Mouse (Mus musculus): ENCODE measurements around the gene Arl5a. TPM values are rescaled to one million over a fixed set of nuclear protein-coding genes. Genes with fewer than 3 reads are reported as not detected.

Arl5a gene
- polyA plus RNA-seq (2017; shearing (Covaris generic)): 100 to 1,000 TPM in 1 of 2 experiments, 10 to 100 TPM in 1; 53.2 to 108 TPM

DNA sequence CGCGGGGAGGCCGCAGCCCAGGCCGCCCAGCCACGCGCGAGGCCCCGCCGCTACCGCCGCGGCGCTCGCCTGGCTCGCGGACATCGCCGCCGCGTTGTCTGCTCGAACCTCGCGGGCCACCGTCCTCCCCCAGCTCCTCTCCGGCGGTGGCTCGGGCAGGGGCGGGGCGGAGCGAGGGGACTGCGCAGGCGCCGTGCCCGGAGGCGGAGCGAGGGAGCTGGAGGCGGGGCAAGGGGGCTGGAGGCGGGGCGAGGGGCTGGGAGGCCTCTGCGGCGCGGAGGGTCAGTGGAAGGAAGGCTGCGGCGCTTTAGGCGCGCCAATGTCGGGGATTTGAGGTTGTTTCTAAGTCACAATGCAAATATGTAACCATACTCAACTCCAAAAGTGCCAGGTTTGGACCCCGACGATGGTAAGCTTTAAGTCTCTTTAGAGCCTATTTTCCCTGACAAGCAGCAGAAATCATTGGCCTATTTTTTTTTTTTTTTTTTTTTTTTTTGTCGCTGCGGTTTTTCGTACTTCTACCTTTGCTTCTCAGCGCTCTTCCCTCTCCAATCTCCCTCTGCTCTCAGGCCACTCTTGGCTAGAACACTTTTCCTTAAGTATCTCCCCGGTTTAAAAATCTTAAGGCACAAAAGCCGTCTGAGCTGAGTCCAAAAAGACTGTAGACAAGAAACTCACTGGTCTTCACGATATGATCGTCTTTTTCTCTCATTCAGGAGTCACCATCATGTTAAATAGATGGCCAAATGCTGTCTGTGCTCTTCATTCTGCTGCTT is at the start of gene Arl5a:
TSS of gene Arl5a (minus strand) at position 155 of the 776 bp plus-strand sequence.

DNA sequence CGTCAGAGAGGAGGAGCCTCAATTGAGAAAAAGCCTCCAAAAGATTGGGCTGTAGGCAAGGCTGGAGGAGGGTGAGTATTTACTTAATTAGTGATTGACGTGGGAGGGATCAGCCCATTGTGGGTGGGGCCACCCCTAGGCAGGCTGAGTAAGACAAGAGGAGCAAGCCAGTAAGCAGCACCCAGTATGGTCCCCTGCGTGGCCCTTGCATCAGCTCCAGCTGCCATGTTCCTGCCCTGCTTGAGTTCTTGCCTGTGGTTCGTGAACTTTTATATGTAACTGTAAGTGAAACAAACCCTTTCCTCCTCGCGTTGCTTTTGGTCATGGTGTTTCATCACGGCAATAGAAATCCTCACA is 46.3 kb downstream of the Arl5a start, which contains the start of gene Neb:
TSS of gene Neb (minus strand) at position 27 of the 357 bp plus-strand sequence.

Other genes starting within 250 kb of the Arl5a start
- gene Neb, start 46.4 kb downstream of the Arl5a start, polyA plus RNA-seq (2017; shearing (Covaris generic)): 10 to 100 TPM in 1 of 2 experiments, 1 to 10 TPM in 1; 3.3 to 24.6 TPM